Comparison of ENCODE assay signal across 13 mouse cellular contexts in the genomic region with DNA sequence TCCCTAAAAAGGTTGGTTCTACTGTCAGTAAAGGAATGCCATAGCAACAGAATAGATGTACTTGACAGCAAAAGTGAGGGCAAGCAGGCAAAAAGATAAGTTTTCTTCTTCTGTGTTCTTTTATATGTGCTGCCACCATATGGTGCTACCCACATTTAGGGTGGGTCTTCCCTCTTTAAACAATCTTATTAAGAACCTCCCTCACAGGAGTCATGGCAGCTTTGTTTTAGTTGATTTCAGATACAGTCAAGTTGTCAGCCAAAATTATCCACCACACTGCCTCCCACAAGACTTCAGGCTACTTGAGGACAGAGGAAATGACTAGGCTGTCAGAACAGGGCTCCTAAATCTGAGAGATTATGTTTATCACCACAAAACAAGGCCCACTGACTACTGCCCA.
"Had no signal": no experiment of that assay in that cellular context is flagged by ENCODE, and none has a peak within 500 bp of the region (broad histone marks: within the 10 kb centered on the region; RNA-seq: fewer than 3 reads in every experiment).

No protein-coding gene starts in this region.

- H3K4me3 ChIP-seq: layer of hippocampus, adult 2 months; limb, embryonic 13.5 days; midbrain, embryonic 12.5 days; neural tube, embryonic 13.5 days had no signal

- H3K4me2 ChIP-seq: limb, embryonic 13.5 days; midbrain, embryonic 12.5 days; neural tube, embryonic 13.5 days had no signal

- H3K27me3 ChIP-seq: limb, embryonic 13.5 days; midbrain, embryonic 12.5 days; neural tube, embryonic 13.5 days had no signal

- H3K9me3 ChIP-seq: limb, embryonic 13.5 days; midbrain, embryonic 12.5 days; neural tube, embryonic 13.5 days had no signal

- H3K36me3 ChIP-seq: limb, embryonic 13.5 days; midbrain, embryonic 12.5 days; neural tube, embryonic 13.5 days had no signal

- H3K27ac ChIP-seq: layer of hippocampus, adult 2 months; limb, embryonic 13.5 days; liver, embryonic 14.5 days; midbrain, embryonic 12.5 days; neural tube, embryonic 13.5 days; stomach, postnatal 0 days had no signal

- DNase-seq: kidney, adult 2 months; kidney, postnatal 25 days; lung, adult 18-20 months; thymus, adult 18-20 months; thymus, postnatal 14 days had no signal

- ATAC-seq: intestine, embryonic 16.5 days; midbrain, embryonic 16.5 days had no signal

- H3K4me1 ChIP-seq: limb, embryonic 13.5 days; midbrain, embryonic 12.5 days; neural tube, embryonic 13.5 days had no signal

- H3K9ac ChIP-seq: limb, embryonic 13.5 days; liver, embryonic 14.5 days; midbrain, embryonic 12.5 days; neural tube, embryonic 13.5 days had no signal
